Mouse (Mus musculus) embryo, embryonic 10 days (tissue): ENCODE results near the gene Kiss1.
A peak's percentile ranks its signal among the peaks of the same experiment; 100 is the strongest.

Experiments
- DNase-seq: peaks from one replicate; pipeline ENCODE4 v3.0.0-alpha.2; 2015; ENCODE audit warnings: low spot score

The Kiss1 gene

DNA sequence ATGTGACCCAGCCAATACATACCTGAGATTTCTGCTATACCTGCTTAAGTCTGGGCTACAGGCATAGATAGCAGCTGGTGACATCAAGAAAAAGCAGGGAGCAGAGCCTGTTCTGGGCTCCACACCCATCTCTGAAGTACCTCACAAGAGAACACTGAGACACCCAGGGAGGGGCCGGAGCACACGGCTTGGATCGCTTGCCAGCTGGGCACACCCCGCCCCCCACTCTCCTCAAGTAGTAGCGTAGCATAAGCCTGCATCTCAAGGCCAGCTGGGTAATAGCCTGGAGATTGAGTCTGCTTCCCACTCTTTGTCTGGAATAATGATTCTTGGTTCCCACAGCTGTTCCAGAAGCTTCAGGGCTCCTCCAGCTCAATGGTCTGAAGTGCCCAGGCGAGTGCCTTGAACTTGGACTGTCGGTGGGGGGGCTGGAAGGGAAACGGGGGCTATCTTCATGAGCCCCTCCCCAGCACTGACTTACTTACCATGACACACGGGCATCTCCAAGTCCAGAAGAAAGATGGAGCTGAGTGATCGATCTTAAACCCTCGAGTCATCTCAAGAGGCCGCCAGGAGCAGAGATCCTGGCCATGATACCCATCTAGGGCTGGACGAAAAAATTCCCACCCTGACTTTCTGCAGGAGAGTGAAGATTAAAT, at the start of gene Kiss1:
Kiss1 (plus strand) TSS at position 609 of the 659 bp plus-strand sequence.
- DNase-seq, result no peak

DNA sequence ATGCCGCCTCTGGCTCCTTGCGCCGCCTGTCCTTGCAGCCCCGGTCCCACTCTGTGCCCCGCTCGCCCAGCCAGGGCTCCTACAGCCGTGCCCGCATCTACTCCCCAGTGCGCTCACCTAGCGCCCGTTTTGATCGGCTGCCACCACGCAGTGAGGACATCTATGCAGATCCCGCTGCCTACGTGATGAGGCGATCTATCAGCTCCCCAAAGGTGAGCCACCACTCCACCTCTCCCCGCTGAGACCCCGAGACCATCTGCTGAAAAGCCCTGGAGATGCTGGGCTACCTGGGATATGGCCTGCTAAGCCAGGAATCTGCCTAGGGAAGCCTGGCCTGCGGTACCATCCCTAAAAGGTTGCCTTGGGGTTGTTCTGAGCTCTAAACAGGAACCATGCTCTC, 47.5 kb upstream of the Kiss1 start:
- no peak for DNase-seq

DNA sequence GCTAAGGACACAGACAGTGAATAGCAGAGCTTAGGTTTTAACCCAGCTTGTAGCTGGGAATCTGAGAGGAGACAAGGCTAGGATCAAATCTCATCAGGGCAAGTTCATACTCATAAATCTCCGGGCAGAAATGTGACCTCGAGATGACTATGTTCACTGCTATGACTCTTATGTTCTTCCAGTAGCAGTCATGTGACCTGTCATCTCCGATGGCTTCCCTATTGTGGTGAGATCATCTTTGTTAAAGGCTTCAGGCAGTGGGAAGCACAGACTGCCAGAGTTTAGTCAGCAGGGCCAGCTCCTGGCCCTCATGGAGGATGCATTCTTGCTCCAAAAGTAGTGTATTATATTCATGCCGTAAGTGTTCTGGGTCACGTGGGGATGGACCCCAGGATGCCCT, 44.7 kb upstream of the Kiss1 start:
- no peak for DNase-seq

DNA sequence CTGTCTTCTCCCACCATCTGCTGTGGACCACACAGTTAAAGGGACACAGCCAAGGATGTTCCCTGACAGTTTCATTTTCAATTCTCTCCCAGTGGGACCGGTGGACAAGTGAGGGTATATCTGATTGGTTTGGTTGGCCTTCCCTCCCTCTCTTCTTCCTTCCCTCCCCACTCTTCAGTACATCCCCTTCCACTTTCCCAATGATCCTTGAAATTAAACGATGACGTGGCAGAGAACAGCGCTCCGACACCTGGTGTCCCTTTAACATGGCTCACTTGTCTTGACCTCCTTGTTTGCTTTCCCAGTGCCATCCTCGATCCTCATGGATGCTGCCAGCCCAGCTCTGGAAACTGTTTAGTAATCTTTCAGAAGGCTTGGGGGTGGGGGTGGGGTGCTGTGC, 43.1 kb upstream of the Kiss1 start:
- no peak for DNase-seq

DNA sequence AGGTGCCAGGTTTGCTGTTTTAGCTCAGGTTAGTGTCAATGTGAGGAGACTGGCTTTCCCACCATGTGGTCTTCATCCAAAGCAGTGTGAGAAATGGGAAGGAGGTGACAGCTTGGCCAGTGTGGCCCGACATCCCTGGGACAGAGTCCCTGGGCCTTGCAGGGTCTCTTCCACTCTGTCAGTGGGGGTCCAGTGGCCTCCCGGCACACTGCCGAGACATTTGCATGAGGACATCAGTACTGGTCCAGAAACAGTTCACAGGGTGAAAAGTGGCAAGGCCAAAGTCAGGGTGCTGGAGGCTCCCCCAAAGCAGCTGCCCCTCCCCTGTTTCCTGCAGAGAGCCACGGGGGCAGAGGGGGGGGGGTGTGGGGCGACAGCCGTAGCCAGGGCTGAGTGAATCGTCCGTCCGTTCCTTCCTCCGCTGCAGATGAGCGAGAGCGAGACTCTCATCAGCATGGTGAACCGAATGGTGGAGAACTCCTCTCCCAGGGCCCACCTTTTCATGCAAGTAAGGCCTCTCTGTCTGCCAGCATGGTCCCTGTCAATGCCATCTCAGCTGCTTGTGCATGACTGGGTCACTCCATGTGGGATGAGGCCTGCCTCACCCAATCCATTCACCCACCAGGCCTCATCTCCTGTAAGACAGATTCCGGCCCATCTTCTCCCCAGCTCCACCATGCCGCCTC, 42.6 kb upstream of the Kiss1 start:
- no peak for DNase-seq

GRCm38 (mm10) chr1:133279632-133280093, 42.0 kb upstream of the Kiss1 start:
- no peak for DNase-seq

GRCm38 (mm10) chr1:133280537-133280936, 41.1 kb upstream of the Kiss1 start:
- no peak for DNase-seq

DNA sequence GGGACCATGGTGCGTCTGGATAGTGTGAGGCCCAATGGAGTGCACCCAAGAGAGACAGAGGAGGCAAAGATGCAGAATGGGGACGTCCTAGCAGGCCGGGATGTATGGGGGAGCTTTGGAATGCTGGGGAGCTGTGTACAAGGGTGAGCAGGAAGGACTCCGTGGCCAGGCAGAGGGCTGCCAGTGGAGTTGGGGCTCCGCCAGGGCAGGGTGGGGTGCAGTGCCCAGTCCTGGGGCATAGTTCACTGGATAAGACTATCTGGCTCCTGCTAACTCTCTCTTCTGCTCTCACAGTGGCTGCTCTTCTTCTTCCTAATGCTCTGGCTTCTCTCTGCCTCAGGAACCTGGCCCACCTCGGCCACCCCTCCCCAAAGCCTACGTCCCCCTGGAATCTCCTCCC, 35.8 kb upstream of the Kiss1 start:
- no peak for DNase-seq

DNA sequence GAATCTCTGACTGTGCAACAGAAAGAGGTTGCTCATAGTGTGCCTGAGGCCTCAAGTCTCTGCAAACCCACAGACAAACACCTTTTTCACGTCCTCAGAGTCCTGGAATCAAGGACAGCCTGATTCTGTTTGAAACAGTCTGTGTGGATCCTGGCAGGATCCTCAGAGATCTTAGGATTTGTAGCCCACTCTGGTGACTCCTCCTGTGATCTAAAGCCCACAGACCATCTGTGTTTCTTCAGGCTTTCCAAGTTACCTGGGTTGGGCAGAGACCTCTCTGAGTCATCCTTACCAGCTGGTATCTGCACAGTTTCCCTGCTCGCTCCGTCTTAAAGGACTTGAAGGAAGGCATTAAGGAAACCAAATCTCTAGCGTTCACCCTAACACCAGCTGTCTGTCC, 34.6 kb upstream of the Kiss1 start:
- no peak for DNase-seq

DNA sequence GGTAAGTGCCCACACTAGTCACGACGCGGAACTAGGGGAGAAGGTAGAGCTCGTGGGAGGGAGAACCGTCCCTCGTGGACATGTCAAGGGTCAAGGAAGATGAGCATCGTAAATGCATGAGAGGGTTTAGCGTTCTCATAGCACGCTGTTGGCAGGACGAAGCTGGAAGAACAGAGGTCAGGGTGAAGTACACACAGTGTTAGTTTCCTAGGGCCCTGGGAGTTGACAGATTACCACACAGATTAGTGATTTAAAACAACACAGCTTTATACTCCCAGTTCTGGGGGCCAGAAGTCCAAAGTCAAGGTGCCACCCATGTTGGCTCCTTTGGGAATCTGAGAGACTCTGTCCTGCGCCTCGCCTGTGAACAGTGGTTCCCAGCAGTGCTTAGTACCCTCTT, 33.8 kb upstream of the Kiss1 start:
- no peak for DNase-seq

DNA sequence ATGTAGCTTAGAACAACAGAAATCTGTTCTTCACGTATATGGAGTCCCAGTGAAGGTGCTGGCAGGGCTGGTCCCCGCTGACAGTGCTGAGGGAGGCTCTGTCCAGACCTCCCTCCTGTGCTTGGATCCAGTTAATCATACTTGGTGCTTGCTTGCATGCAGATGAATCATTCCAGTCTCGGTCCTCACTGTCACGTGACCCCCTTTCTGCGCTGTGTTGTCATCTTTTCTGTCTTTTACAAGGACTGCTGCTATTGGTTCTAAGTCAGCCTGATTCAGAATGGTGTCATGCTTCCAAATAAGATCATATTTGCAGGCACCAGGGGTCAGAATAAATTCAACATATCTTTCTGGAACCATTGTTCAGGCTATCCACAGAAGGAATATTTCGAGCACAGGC, 29.8 kb upstream of the Kiss1 start:
- DNase-seq, result no peak

GRCm38 (mm10) chr1:133292608-133293007, 29.1 kb upstream of the Kiss1 start:
- DNase-seq, result no peak

DNA sequence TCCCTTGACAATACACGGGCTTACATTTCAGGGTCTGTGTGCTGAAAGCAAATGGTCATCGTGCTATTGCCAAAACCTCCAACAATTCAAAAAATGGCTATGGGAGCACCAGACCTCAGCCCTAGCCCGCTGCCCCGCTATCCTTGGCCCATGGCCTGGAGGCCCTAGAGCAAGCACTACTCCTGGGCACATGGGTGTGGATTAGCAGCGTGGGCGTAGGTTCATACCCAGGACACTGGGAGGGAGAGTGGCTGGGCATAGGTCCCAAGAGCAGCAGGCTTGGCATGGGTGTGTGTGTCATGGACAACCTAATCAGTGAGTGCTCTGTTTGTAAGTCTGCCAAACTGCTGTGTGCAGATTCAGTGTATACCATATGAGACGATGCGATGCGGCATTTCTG, 25.3 kb upstream of the Kiss1 start:
- DNase-seq, result no peak

GRCm38 (mm10) chr1:133298816-133299215, 22.9 kb upstream of the Kiss1 start:
- DNase-seq, result no peak

DNA sequence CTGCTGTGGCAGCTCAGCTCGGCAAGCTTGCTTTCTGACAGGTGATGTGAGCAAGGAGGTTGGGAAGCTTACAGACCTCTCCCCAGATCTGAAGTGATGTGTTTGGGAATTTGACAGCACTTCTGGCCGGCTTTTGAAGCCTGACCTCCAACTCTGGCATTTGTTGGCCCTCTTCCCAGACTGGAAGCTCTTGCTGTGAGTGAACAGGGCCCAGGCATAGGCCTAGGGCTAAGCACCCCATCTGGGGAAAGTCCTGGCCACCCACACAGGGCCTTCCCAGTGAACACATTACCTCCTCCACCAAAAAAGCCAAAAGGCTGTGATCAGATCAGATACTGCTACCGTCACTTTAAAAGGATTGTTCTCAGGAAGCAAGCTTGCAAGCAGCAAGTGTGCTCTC, 19.1 kb upstream of the Kiss1 start:
- no peak for DNase-seq

DNA sequence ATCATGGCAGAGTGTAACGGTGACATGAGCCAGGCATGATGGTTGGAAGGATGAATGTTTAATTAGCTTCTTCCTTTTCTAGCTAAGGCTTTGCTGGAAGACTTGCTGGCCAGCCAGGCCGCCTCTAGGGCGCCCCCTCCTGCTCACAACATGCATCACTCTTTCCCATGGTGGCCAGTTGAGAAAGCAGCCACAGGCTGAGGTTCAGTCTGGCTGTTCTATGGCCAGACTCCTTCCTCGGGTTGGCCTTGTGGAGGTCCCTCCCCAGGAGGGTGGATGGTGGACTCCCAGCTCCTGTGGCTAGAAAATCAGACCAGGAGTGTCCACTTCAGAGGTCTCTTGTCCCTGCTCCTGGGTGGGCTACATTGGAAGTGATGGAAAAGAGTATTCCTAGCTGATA, 14.8 kb upstream of the Kiss1 start:
- DNase-seq, result peak; percentile 70

DNA sequence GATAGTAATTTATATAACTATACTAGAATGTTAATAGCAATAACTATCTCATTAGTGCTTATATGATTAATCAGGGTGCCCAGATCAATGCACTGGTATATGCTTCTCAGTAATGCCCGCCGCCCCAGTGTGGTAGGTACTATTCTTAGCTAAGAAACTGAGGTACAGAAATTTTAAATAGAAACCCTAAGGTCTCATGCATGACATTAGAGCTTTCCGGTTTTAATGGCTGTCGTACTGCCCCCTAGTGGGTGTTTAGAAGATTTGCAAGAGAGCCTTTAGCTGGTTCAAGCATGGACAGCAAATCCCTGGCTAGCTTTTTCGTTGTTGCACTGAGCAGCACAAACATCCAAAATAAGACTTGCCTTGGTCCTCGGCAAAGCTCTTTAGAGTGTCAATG, 14.4 kb upstream of the Kiss1 start:
- peak; percentile 84 for DNase-seq

- DNase-seq, result no peak
Observed at GRCm38 (mm10) chr1:133309652-133310267, 11.9 kb upstream of the Kiss1 start, which contains the start of gene Golt1a. TSS of gene Golt1a (plus strand) at chr1:133309800.

DNA sequence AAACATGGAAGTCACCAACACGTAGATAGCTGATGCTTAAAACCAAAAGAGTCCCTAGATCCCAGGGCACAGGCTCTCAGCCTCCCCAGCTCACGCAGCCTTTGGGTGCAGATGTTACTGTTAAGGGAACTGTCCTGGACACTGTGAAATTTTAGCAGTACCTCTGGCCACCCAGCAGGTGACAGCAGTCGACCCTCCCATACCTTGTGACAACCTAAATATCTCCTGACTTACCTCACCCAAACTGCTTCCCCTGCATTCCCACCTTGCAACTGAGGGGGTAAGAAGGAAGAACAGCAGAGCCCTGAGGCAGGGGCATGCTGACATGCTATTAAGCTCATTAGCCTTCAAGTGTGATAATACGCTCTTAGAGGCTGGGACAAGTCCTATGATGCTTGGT, 10.4 kb upstream of the Kiss1 start:
- no peak for DNase-seq

DNA sequence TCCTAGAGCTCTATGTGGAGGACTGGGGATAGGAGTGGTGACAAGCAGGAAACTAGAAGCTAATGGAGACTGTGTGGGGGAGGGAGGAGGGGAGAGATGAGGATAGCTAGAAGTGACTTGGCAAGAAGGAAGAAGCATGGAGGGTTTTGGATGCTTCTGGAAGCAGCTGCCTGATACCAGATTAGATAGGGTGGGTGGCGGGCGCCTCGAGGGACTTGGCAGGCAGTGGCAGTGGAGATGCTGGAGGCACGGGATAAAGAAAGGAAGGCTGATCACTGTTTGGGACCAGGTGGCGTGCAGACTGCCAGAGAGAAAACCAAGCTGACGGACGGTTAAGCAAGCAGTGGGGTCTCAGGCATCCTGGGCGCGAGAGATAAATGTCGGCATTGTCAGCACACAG, 9.7 kb upstream of the Kiss1 start:
- DNase-seq, result no peak

DNA sequence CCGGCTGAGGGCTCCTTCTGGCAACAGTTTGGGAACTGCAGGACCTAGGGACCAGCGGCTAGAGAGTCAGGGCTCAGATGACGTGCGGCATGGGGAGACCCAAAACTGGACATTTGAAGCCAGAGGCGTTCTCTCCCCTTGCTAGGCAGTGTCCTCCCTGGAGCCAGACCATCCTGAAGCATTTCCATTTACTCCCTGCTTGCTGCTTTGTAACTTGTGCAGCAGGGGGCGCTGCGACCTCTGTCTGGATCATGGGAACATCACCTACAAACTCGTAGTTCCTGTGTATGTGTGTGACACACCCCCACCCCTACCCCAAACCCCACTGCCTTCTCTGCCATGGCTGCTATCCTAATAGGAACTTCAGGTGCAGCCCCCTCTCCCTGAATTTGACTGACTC, 7.3 kb upstream of the Kiss1 start:
- DNase-seq, result peak; percentile 88

GRCm38 (mm10) chr1:133315775-133316174, 5.9 kb upstream of the Kiss1 start:
- DNase-seq, result no peak

GRCm38 (mm10) chr1:133316577-133316976, 5.1 kb upstream of the Kiss1 start:
- no peak for DNase-seq
